Mouse (Mus musculus) limb, embryonic 11.5 days (tissue): ENCODE measurements around the gene Kif13a. TPM values are rescaled to one million over a fixed set of nuclear protein-coding genes. Genes with fewer than 3 reads are reported as not detected.

Experiments
- ATAC-seq: fragments of 200-750 bp; cut with Nextera tagmentation; 2 replicates; pipeline ENCODE4 v1.8.0; 2017; ENCODE audit warnings: low read depth; ENCODE audit not compliant: insufficient number of reproducible peaks, low FRiP score, low TSS enrichment
- DNase-seq: peaks from one replicate; pipeline ENCODE4 v3.0.0-alpha.2; 2015; ENCODE audit warnings: low spot score
- H3K27ac ChIP-seq: fragments of 300-500 bp; sonication (generic); replicated peaks from 2 replicates; pipeline ENCODE4 v1.5.1; 2014; ENCODE audit warnings: low read depth, mild to moderate bottlenecking, low read length
- H3K27me3 ChIP-seq: fragments of 300-500 bp; sonication (generic); 2 replicates; pipeline ENCODE4 v1.6.1; 2014; ENCODE audit warnings: mild to moderate bottlenecking, low read length, mixed read lengths; ENCODE audit not compliant: control insufficient read depth, insufficient read depth
- H3K36me3 ChIP-seq: fragments of 300-500 bp; sonication (generic); 2 replicates; pipeline ENCODE4 v1.6.1; 2014; ENCODE audit warnings: mild to moderate bottlenecking, low read length, moderate library complexity, mixed read lengths; ENCODE audit not compliant: control insufficient read depth, insufficient read depth
- H3K4me1 ChIP-seq: fragments of 300-500 bp; sonication (generic); 2 replicates; pipeline ENCODE4 v1.6.1; 2014; ENCODE audit warnings: low read length, mixed read lengths; ENCODE audit not compliant: control insufficient read depth, insufficient read depth
- H3K4me2 ChIP-seq: fragments of 300-500 bp; sonication (generic); 2 replicates; pipeline ENCODE4 v1.6.1; 2014; ENCODE audit warnings: low read depth, mild to moderate bottlenecking, moderate library complexity; ENCODE audit not compliant: severe bottlenecking
- H3K4me3 ChIP-seq: fragments of 300-500 bp; sonication (generic); 2 replicates; pipeline ENCODE4 v1.5.1; 2014; ENCODE audit warnings: low read depth, low read length
- H3K9ac ChIP-seq: fragments of 300-500 bp; sonication (generic); 2 replicates; pipeline ENCODE4 v1.6.1; 2014; ENCODE audit warnings: mild to moderate bottlenecking, low read length
- H3K9me3 ChIP-seq: fragments of 300-500 bp; sonication (generic); 2 replicates; pipeline ENCODE4 v1.6.1; 2016; ENCODE audit warnings: low read length; ENCODE audit not compliant: control insufficient read depth
- WGBS: fragments of 180-500 bp; shearing (Covaris S2); extraction: QIAGEN DNeasy Blood & Tissue Kit; methylation state at CpG from one replicate; pipeline ENCODE4 v1.1.7; 2014; 5-methylcytosine and 5-hydroxymethylcytosine counted together
- polyA plus RNA-seq: library from polyadenylated mRNA; unstranded; fragments of >200 nt; fragmentation: Nextera tagmentation; extraction: Ambion mirVana; gene quantifications from 2 replicates; pipeline ENCODE4 v1.2.1, GENCODE M21; 2014

Gene Kif13a
- polyA plus RNA-seq, 1 experiment from 2014 or later: 14.2 TPM

- Histone ChIP-seq H3K36me3 (no peaks in the 10 kb centered on the region), H3K27me3 (no peaks in the 10 kb centered on the region), H3K27ac (no peak overlapping the region), H3K9ac (no peak overlapping the region), H3K4me2 (no peak overlapping the region), H3K4me3 (no peak overlapping the region), H3K4me1 (no peaks in the 10 kb centered on the region), H3K9me3 (no peaks in the 10 kb centered on the region)
- 94% methylated on average over 5 of the region's 5 CpGs for WGBS
- DNase-seq (no peak), ATAC-seq (no peak)
Measured at GRCm38 (mm10) chr13:46959139-46959538, 29.5 kb upstream of the Kif13a start.

GRCm38 (mm10) chr13:46951212-46951611 lies 21.5 kb upstream of the Kif13a start:
- Histone ChIP-seq H3K36me3 (no peaks in the 10 kb centered on the region), H3K27me3 (no peaks in the 10 kb centered on the region), H3K9ac (no peak overlapping the region), H3K4me1 (no peaks in the 10 kb centered on the region), H3K4me2 (no peak overlapping the region), H3K9me3 (no peaks in the 10 kb centered on the region), H3K4me3 (no peak overlapping the region), H3K27ac (no peak overlapping the region)
- 82% methylated on average over 15 of the region's 15 CpGs for WGBS
- DNase-seq (no peak), ATAC-seq (no peak)

GRCm38 (mm10) chr13:46949741-46950140 lies 20.1 kb upstream of the Kif13a start:
- no peak for ATAC-seq
- Histone ChIP-seq H3K9ac (no peak overlapping the region), H3K9me3 (no peaks in the 10 kb centered on the region), H3K4me3 (no peak overlapping the region), H3K36me3 (no peaks in the 10 kb centered on the region), H3K4me2 (no peak overlapping the region), H3K27ac (no peak overlapping the region), H3K4me1 (peaks cover 5% of the 10 kb centered on the region; the same call in 1 of the 2 replicates), H3K27me3 (no peaks in the 10 kb centered on the region)
- no peak for DNase-seq
- WGBS: 95% methylated on average over 2 of the region's 2 CpGs

GRCm38 (mm10) chr13:46948027-46948426 lies 18.4 kb upstream of the Kif13a start:
- 76% methylated on average over 3 of the region's 3 CpGs for WGBS
- Histone ChIP-seq H3K4me3 (no peak overlapping the region), H3K9me3 (no peaks in the 10 kb centered on the region), H3K9ac (no peak overlapping the region), H3K27ac (no peak overlapping the region), H3K4me2 (no peak overlapping the region), H3K4me1 (peaks cover 9% of the 10 kb centered on the region; the same call in 1 of the 2 replicates), H3K27me3 (no peaks in the 10 kb centered on the region), H3K36me3 (no peaks in the 10 kb centered on the region)
- ATAC-seq: no peak
- no peak for DNase-seq

GRCm38 (mm10) chr13:46946041-46946440 lies 16.4 kb upstream of the Kif13a start:
- ATAC-seq (no peak), DNase-seq (peak; percentile 62)
- Histone ChIP-seq H3K4me3 (no peak overlapping the region), H3K4me1 (peaks cover 9% of the 10 kb centered on the region; the same call in 1 of the 2 replicates), H3K27me3 (no peaks in the 10 kb centered on the region), H3K4me2 (no peak overlapping the region), H3K9me3 (no peaks in the 10 kb centered on the region), H3K27ac (no peak overlapping the region; the same call in 1 of the 2 replicates), H3K36me3 (no peaks in the 10 kb centered on the region), H3K9ac (no peak overlapping the region)
- 14% methylated on average over 5 of the region's 5 CpGs for WGBS

GRCm38 (mm10) chr13:46945256-46945655 lies 15.6 kb upstream of the Kif13a start:
- Histone ChIP-seq H3K4me2 (no peak overlapping the region), H3K9ac (no peak overlapping the region), H3K36me3 (no peaks in the 10 kb centered on the region), H3K9me3 (no peaks in the 10 kb centered on the region), H3K4me1 (peaks cover 9% of the 10 kb centered on the region; the same call in 1 of the 2 replicates), H3K4me3 (no peak overlapping the region), H3K27ac (no peak overlapping the region), H3K27me3 (no peaks in the 10 kb centered on the region)
- ATAC-seq (no peak), DNase-seq (no peak)
- 74% methylated on average over 3 of the region's 3 CpGs for WGBS

GRCm38 (mm10) chr13:46943294-46943693 lies 13.6 kb upstream of the Kif13a start:
- H3K4me3 ChIP-seq: no peak overlapping the region
- no peak for DNase-seq
- peaks cover 9% of the 10 kb centered on the region; the same call in 1 of the 2 replicates for H3K4me1 ChIP-seq
- no peaks in the 10 kb centered on the region for H3K36me3 ChIP-seq
- no peak overlapping the region for H3K27ac ChIP-seq
- no peaks in the 10 kb centered on the region for H3K27me3 ChIP-seq
- no peak overlapping the region for H3K4me2 ChIP-seq
- no peaks in the 10 kb centered on the region for H3K9me3 ChIP-seq
- ATAC-seq: no peak
- H3K9ac ChIP-seq: no peak overlapping the region

- Histone ChIP-seq H3K9ac (no peak overlapping the region), H3K4me3 (no peak overlapping the region), H3K27me3 (no peaks in the 10 kb centered on the region), H3K9me3 (no peaks in the 10 kb centered on the region), H3K27ac (no peak overlapping the region), H3K4me2 (no peak overlapping the region), H3K36me3 (no peaks in the 10 kb centered on the region), H3K4me1 (0 out of 2 replicates have a peak, but pooled peaks cover 4% of the 10 kb centered on the region)
- 82% methylated on average over 10 of the region's 10 CpGs for WGBS
- no peak for ATAC-seq
- no peak for DNase-seq
Measured at GRCm38 (mm10) chr13:46934116-46934515, 4.4 kb upstream of the Kif13a start.

- 76% methylated on average over 6 of the region's 6 CpGs for WGBS
- no peak overlapping the region for H3K4me2 ChIP-seq
Measured at GRCm38 (mm10) chr13:46932846-46933245, 3.2 kb upstream of the Kif13a start.

More at GRCm38 (mm10) chr13:46932846-46933245, 3.2 kb upstream of the Kif13a start:
- Histone ChIP-seq H3K4me1 (0 out of 2 replicates have a peak, but pooled peaks cover 7% of the 10 kb centered on the region), H3K27ac (no peak overlapping the region), H3K27me3 (no peaks in the 10 kb centered on the region), H3K9ac (no peak overlapping the region), H3K9me3 (no peaks in the 10 kb centered on the region), H3K4me3 (no peak overlapping the region), H3K36me3 (no peaks in the 10 kb centered on the region)
- DNase-seq (no peak), ATAC-seq (no peak)
